Mouse (Mus musculus) hindbrain, embryonic 15.5 days (tissue): Measurements from ENCODE around the gene Tpst2. TPM values are rescaled to one million over a fixed set of nuclear protein-coding genes. Genes with fewer than 3 reads are reported as not detected.

Source experiments
- ATAC-seq: fragments of 200-750 bp; cut with Nextera tagmentation; 2 replicates; pipeline ENCODE4 v1.8.0; 2017; ENCODE audit warnings: low read depth, moderate number of reproducible peaks, moderate TSS enrichment; ENCODE audit not compliant: low FRiP score
- H3K27ac ChIP-seq: fragments of 300-500 bp; sonication (generic); replicated peaks from 2 replicates; pipeline ENCODE4 v1.5.1; 2015; ENCODE audit warnings: mild to moderate bottlenecking, inconsistent platforms
- H3K27me3 ChIP-seq: fragments of 300-500 bp; sonication (generic); 2 replicates; pipeline ENCODE4 v1.6.1; 2015; ENCODE audit warnings: control low read depth, inconsistent platforms
- H3K36me3 ChIP-seq: fragments of 300-500 bp; sonication (generic); 2 replicates; pipeline ENCODE4 v1.6.1; 2015; ENCODE audit warnings: control low read depth, inconsistent platforms
- H3K4me1 ChIP-seq: fragments of 300-500 bp; sonication (generic); replicated peaks from 2 replicates; pipeline ENCODE4 v1.6.1; 2015; ENCODE audit warnings: control low read depth, inconsistent platforms
- H3K4me2 ChIP-seq: fragments of 300-500 bp; sonication (generic); 2 replicates; pipeline ENCODE4 v1.6.1; 2015; ENCODE audit warnings: moderate library complexity, mild to moderate bottlenecking, inconsistent platforms
- H3K4me3 ChIP-seq: fragments of 300-500 bp; sonication (generic); 2 replicates; pipeline ENCODE4 v1.5.1; 2015; ENCODE audit warnings: mild to moderate bottlenecking, inconsistent platforms
- H3K9ac ChIP-seq: fragments of 300-500 bp; sonication (generic); 2 replicates; pipeline ENCODE4 v1.6.1; 2015; ENCODE audit warnings: inconsistent platforms
- H3K9me3 ChIP-seq: fragments of 300-500 bp; sonication (generic); 2 replicates; pipeline ENCODE4 v1.6.1; 2016; ENCODE audit warnings: control low read depth, inconsistent platforms
- WGBS: fragments of 180-500 bp; shearing (Covaris S2); methylation state at CpG from one replicate; pipeline ENCODE4 v1.1.7; 2015; 5-methylcytosine and 5-hydroxymethylcytosine counted together
- polyA plus RNA-seq: library from polyadenylated mRNA; unstranded; fragments of >200 nt; fragmentation: Nextera tagmentation; extraction: Ambion mirVana; gene quantifications from 2 replicates; pipeline ENCODE4 v1.2.1, GENCODE M21; 2015

Gene Tpst2
- polyA plus RNA-seq, 1 experiment from 2014 or later, result 31.8 TPM

GRCm38 (mm10) chr5:112275021-112275804, 1.3 kb upstream of the Tpst2 start:
- no peak for ATAC-seq
- Histone ChIP-seq H3K4me1 (peaks cover 32% of the 10 kb centered on the region), H3K4me3 (peak overlapping the region; percentile 52; the same call in 1 of the 2 replicates), H3K27ac (peak overlapping the region; percentile 83; the same call in 1 of the 2 replicates), H3K9me3 (no peaks in the 10 kb centered on the region), H3K9ac (no peak overlapping the region; the same call in 1 of the 2 replicates), H3K36me3 (no peaks in the 10 kb centered on the region), H3K4me2 (peak overlapping the region; percentile 85), H3K27me3 (no peaks in the 10 kb centered on the region)
- 61% methylated on average over 4 of the region's 4 CpGs for WGBS

DNA sequence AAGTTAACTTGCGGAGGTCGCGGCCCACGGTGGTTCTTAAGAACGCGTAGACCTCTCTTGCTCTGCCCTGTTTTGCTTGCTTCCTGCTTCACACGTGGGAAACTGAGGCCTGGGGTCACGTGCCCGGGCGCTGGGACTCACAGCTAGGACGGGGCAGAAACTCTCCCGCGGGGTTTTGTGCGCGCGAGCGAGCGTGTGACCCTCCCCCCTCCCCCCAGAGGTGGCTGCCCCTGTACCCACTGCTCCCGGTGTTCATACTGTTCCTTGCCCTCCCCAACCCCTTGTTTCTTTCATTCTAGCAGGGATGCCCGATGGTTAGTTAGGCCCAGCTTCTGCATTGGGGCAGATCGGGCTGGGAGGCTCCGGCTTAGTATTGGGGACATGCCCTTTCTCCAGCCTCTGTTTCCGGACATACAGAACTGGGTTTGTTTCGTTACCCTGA, 437 bp downstream of the Tpst2 start:
- under 1% methylated on average over 24 of the region's 24 CpGs for WGBS
- no peaks in the 10 kb centered on the region for H3K27me3 ChIP-seq
- peak overlapping the region; percentile 61 for H3K27ac ChIP-seq
- peak overlapping the region; percentile 56 for H3K9ac ChIP-seq
- no peaks in the 10 kb centered on the region for H3K9me3 ChIP-seq
- ATAC-seq, result peak; percentile 17
- H3K4me1 ChIP-seq, result peaks cover 19% of the 10 kb centered on the region
- peak overlapping the region; percentile 52 for H3K4me3 ChIP-seq
- H3K4me2 ChIP-seq, result peak overlapping the region; percentile 85
- no peaks in the 10 kb centered on the region for H3K36me3 ChIP-seq

DNA sequence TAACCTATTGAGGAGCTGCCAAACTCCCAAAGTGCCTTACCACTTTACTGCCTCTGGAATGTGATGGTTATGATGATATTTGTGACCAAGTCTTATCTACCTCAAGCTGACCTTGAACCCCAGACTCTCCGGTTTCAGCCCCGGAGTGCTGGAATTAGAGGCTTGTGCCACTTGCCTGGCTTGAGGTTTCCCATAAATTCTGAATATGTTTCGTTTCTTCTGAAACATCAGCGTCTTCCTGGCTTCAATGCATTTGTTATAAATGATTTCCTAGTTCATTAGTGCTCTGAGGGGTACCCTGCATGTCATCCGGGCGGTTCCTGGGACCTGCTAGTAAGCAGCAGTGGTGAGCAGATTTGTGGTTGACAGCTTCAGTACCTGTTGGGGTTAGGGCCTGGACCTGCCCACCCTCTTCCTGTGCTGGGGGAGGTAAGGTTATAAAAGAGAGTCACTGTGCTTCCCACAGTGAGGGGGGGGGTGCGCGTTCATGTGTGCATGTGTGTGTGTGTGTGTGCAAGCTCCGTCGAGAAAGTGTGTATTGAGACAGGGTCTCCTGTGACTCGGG, 1.5 kb downstream of the Tpst2 start:
- Histone ChIP-seq H3K4me3 (no peak overlapping the region), H3K4me2 (peak overlapping the region; percentile 85), H3K27me3 (no peaks in the 10 kb centered on the region), H3K36me3 (no peaks in the 10 kb centered on the region), H3K4me1 (peaks cover 22% of the 10 kb centered on the region), H3K27ac (no peak overlapping the region), H3K9ac (no peak overlapping the region), H3K9me3 (no peaks in the 10 kb centered on the region)
- 85% methylated on average over 11 of the region's 11 CpGs for WGBS
- no peak for ATAC-seq

DNA sequence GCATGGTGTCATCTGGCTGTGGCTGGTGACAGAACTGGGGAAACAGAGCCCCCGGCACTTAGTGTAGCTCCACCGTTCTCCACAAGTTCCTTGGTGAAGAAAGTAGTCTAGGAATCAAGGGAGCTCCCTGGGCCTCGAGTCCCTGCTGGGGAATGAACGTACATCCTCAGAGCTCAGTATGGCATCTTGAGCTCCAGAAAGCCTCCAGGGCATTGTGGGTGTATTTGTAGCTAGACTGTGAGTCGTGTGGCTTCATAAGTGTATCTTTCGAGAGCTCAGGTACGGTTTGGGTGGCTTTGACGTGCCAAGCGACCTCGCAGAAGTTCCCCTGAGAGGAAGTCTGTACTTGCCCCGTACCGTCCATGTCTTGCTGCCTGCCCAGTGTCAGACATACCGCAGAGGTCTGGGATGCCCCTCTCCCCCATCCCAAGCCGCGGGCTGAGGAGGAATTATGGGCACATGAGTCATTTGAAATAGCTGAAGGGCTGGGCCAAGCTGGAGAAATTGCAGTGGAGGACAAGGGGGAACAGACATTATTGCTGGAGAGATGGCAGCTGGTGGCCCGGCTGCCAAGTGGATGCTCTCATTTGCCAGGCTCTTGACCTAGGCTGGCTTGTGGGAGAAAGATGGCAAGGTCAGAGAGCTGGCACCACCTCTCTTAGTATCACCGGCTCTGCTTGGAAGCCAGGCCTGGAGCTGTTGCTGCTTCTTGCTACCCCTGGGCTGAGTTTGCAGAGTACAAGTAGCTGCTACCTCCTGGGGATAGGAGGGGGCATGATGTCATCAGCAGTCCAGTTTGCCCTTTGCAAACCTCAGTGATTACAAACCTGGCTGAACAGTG, 2.9 kb downstream of the Tpst2 start:
- Histone ChIP-seq H3K4me2 (no peak overlapping the region), H3K4me3 (no peak overlapping the region), H3K27ac (no peak overlapping the region), H3K4me1 (peaks cover 22% of the 10 kb centered on the region), H3K36me3 (no peaks in the 10 kb centered on the region), H3K27me3 (no peaks in the 10 kb centered on the region), H3K9ac (no peak overlapping the region), H3K9me3 (no peaks in the 10 kb centered on the region)
- 90% methylated on average over 17 of the region's 17 CpGs for WGBS
- ATAC-seq, result no peak

GRCm38 (mm10) chr5:112280151-112280550, 3.7 kb downstream of the Tpst2 start:
- H3K4me1 ChIP-seq, result peaks cover 22% of the 10 kb centered on the region
- no peak overlapping the region for H3K27ac ChIP-seq
- H3K9ac ChIP-seq, result no peak overlapping the region; the same call in 1 of the 2 replicates
- WGBS, result 85% methylated on average over 7 of the region's 7 CpGs
- ATAC-seq, result no peak
- no peaks in the 10 kb centered on the region for H3K27me3 ChIP-seq
- no peak overlapping the region for H3K4me3 ChIP-seq
- H3K4me2 ChIP-seq, result no peak overlapping the region
- no peaks in the 10 kb centered on the region for H3K9me3 ChIP-seq
- no peaks in the 10 kb centered on the region for H3K36me3 ChIP-seq

DNA sequence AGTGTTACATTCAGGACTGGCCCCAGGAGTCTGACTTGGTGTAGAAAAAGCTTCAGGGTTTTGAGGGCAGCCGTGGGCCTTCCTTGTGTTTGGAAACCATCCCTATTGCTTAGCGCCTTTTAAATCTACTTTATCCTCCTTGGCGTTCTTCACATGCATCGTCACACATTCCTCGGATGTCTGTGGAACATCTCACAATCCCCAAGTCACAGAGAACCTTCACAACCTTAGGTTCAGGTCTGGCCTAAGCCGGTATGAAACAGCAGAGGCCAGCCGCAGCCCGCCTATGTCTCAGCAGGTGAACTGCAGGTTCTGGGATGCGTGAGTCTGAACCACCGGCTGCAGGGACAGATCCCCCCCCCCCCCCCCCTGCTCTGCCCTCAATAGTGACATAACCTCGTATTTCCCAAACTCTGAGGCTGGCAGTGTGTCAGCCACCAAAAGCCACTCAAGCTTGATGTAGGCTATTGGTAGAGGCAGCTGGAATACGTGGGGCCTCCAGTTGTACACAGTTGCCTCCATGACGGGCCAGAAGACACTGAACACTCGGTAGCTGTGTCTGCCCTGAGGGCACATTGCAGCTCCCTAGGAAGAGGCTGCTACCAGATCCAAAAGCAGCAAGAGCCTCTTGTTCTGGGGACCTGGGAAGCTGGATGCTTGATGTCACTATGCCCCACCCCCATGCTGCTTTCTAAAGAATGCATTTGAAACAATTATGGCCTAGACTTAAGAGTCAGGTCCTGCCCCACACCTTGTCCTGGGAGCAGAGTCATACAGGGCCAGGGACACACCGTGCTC, 4.6 kb downstream of the Tpst2 start:
- no peak overlapping the region for H3K27ac ChIP-seq
- H3K9me3 ChIP-seq, result no peaks in the 10 kb centered on the region
- peaks cover 17% of the 10 kb centered on the region for H3K4me1 ChIP-seq
- WGBS, result 58% methylated on average over 15 of the region's 15 CpGs
- no peaks in the 10 kb centered on the region for H3K36me3 ChIP-seq
- no peak overlapping the region for H3K9ac ChIP-seq
- no peak overlapping the region for H3K4me3 ChIP-seq
- H3K27me3 ChIP-seq, result no peaks in the 10 kb centered on the region
- no peak for ATAC-seq
- no peak overlapping the region for H3K4me2 ChIP-seq

- no peak for ATAC-seq
- Histone ChIP-seq H3K4me3 (no peak overlapping the region), H3K27me3 (no peaks in the 10 kb centered on the region), H3K36me3 (no peaks in the 10 kb centered on the region), H3K9me3 (no peaks in the 10 kb centered on the region), H3K9ac (no peak overlapping the region), H3K4me2 (no peak overlapping the region), H3K4me1 (peaks cover 17% of the 10 kb centered on the region), H3K27ac (no peak overlapping the region)
- 82% methylated on average over 4 of the region's 4 CpGs for WGBS
Observed at GRCm38 (mm10) chr5:112281676-112282075, 5.2 kb downstream of the Tpst2 start.

DNA sequence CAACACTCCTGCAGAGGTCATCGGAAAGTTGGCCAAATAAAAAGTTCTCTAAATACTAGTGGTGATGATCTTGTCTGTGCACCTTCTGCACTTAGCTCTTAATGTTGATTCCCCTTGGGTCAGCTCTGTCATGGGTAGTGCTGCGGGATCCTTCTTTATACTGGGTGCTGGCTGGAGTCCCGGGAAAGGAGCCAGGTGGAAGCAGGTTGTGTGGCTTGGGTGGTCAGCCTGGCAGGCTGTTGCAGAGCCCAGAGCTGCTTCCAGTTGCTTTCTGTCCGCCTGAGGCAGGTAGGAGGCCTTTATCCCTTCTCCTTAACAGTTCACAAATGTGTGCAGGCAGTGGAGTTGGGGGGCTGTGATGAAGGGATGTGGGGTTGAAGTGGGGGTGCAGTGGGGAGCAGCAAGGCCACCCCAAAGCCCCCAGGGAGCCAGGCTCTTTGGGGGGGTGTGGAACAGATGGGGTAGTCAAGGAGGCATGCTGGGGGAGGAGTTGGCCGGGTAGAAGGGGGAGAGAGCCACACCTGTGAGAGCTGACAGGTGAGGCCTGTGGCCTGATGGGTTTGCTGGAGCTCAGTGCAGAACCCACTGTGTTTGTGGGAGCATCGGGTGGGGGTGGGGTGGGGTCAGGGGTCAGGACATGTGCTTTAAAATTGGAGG, 5.8 kb downstream of the Tpst2 start:
- 68% methylated on average over 6 of the region's 6 CpGs for WGBS
- Histone ChIP-seq H3K9me3 (no peaks in the 10 kb centered on the region), H3K4me2 (no peak overlapping the region), H3K36me3 (no peaks in the 10 kb centered on the region), H3K4me1 (peaks cover 13% of the 10 kb centered on the region), H3K27ac (no peak overlapping the region), H3K27me3 (no peaks in the 10 kb centered on the region), H3K4me3 (no peak overlapping the region), H3K9ac (no peak overlapping the region)
- ATAC-seq, result no peak

- H3K36me3 ChIP-seq, result no peaks in the 10 kb centered on the region
- no peaks in the 10 kb centered on the region for H3K9me3 ChIP-seq
- no peak overlapping the region for H3K4me3 ChIP-seq
- H3K4me1 ChIP-seq, result peaks cover 7% of the 10 kb centered on the region
- H3K27me3 ChIP-seq, result no peaks in the 10 kb centered on the region
- H3K9ac ChIP-seq, result no peak overlapping the region
- 83% methylated on average over 9 of the region's 9 CpGs for WGBS
- H3K4me2 ChIP-seq, result no peak overlapping the region
- no peak for ATAC-seq
- no peak overlapping the region for H3K27ac ChIP-seq
Observed at GRCm38 (mm10) chr5:112282780-112283482, 6.4 kb downstream of the Tpst2 start.

DNA sequence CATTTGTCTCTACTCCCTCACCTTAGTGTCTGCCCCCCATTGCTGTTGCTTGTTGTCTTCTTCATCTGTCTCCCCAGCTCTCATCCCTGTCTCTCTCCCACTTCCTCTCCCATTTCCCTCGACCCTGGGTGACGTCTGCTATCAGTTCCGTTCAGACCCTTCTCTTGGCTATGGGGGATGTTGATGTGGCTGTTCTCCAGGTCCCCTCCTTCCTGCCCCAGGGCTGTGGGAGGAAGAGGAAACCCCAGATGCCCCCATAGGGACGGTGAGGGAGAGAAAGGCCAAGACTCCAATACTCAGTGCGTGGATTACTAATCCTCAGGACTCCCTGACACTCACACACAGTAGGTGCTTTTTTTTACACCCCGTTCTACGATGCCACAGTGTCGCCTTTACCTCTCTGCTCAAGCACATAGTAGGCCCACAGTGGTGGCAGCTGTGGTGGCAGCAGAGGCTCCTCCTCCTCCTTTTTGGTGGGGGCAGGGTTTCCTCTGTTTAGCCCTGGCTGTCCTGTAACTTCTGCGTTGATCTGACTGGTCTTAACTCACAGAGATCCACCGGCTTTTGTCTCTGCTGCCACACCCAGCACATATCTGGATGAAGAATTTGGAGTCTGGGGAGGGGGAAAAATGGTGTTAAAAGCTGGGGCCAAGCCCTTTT, 7.2 kb downstream of the Tpst2 start:
- Histone ChIP-seq H3K4me2 (no peak overlapping the region), H3K4me3 (no peak overlapping the region), H3K36me3 (no peaks in the 10 kb centered on the region), H3K27me3 (no peaks in the 10 kb centered on the region), H3K9ac (no peak overlapping the region), H3K9me3 (no peaks in the 10 kb centered on the region), H3K4me1 (peaks cover 4% of the 10 kb centered on the region), H3K27ac (no peak overlapping the region)
- ATAC-seq, result no peak
- WGBS, result 80% methylated on average over 10 of the region's 10 CpGs
